Mouse (Mus musculus) erythroblast, embryonic 14.5 days (primary cell): Measurements from ENCODE around the gene Noxa1. TPM values are rescaled to one million over a fixed set of nuclear protein-coding genes. Genes with fewer than 3 reads are reported as not detected.

ENCODE experiments used
- H3K27me3 ChIP-seq: 2 replicates; pipeline ENCODE4 v1.6.1; 2012; ENCODE audit warnings: inconsistent platforms; ENCODE audit not compliant: control insufficient read depth
- H3K36me3 ChIP-seq: 2 replicates; pipeline ENCODE4 v1.6.1; 2012; ENCODE audit warnings: mild to moderate bottlenecking, inconsistent platforms; ENCODE audit not compliant: control insufficient read depth
- H3K4me1 ChIP-seq: 2 replicates; pipeline ENCODE4 v1.6.1; 2012; ENCODE audit warnings: inconsistent platforms; ENCODE audit not compliant: control insufficient read depth
- H3K4me3 ChIP-seq: replicated peaks from 2 replicates; pipeline ENCODE3; 2012; ENCODE audit warnings: moderate library complexity, mild to moderate bottlenecking, inconsistent platforms
- H3K9me3 ChIP-seq: 2 replicates; pipeline ENCODE4 v1.6.1; 2012; ENCODE audit warnings: low read length, inconsistent platforms, mixed read lengths; ENCODE audit not compliant: control insufficient read depth
- GATA1 ChIP-seq: IDR thresholded peaks from 2 replicates; pipeline ENCODE4 v1.6.1; 2012; ENCODE audit warnings: low read length, inconsistent platforms, mixed read lengths
- TAL1 ChIP-seq: IDR thresholded peaks from 3 replicates; pipeline ENCODE4 v1.6.1; 2012; ENCODE audit warnings: low read length, inconsistent platforms, mixed read lengths
- polyA plus RNA-seq: library from polyadenylated mRNA; stranded (reverse); fragments of >175 nt; gene quantifications from 2 replicates; pipeline ENCODE4 v1.2.3, GENCODE M21; 2012

The Noxa1 gene
- polyA plus RNA-seq, 1 experiment = 0.04 TPM

DNA sequence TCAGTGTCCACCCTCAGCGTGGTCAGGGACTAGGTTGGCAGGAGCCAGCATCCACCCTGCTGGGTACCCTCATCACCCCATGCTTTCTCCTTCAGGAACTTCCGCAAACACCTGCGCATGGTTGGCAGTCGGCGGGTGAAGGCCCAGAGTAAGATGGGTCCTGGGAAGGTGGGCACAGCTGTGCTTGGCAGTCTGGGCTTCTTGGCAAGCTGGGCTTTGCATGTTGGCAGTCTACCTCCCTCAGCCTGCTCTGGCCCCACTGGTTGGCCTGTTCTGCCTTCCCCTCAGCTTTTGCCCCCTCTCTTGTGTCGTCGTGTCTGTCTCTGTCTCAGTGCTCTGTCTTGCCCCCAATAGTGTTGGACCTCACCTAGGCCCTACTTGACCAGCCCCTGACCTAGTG is 36.0 kb downstream of the Noxa1 start:
- H3K36me3 ChIP-seq = peaks cover 32% of the 10 kb centered on the region
- peaks cover 57% of the 10 kb centered on the region for H3K4me1 ChIP-seq
- H3K27me3 ChIP-seq = no peaks in the 10 kb centered on the region
- H3K9me3 ChIP-seq = no peaks in the 10 kb centered on the region
- TF ChIP-seq TAL1 (no peak), GATA1 (no peak)
- H3K4me3 ChIP-seq = no peak overlapping the region

DNA sequence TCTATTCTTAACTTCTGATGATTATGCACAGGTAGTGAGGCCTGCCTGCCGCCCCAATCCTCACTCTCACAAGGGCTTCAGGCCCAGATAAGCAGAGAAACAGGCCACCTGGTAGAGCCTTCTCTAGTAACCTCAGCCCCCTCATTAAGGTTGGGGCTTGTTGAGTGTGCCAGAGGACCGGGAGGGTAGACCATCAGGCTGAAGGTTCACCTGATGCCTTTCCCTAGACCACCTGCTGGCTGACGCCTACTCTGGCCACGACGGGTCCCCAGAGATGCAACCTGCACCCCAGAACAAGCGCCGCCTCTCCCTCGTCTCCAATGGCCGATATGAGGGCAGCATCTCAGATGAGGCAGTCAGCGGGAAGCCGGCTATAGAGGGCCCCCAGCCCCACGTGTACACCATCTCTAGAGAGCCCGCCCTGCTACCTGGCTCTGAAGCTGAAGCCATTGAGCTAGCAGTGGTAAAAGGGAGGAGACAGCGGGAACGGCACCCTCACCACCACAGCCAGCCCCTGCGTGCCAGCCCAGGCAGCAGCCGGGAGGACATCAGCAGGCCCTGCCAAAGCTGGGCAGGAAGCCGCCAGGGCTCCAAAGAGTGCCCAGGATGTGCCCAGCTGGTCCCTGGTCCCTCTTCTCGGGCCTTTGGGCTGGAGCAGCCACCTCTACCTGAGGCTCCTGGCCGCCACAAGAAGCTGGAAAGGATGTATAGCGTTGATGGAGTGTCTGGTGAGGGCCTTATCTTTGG is 39.4 kb downstream of the Noxa1 start:
- Histone ChIP-seq H3K36me3 (peaks cover 54% of the 10 kb centered on the region), H3K4me1 (peaks cover 51% of the 10 kb centered on the region), H3K27me3 (no peaks in the 10 kb centered on the region), H3K9me3 (no peaks in the 10 kb centered on the region), H3K4me3 (no peak overlapping the region)
- TF ChIP-seq GATA1 = no peak
- no peak for TF ChIP-seq TAL1

DNA sequence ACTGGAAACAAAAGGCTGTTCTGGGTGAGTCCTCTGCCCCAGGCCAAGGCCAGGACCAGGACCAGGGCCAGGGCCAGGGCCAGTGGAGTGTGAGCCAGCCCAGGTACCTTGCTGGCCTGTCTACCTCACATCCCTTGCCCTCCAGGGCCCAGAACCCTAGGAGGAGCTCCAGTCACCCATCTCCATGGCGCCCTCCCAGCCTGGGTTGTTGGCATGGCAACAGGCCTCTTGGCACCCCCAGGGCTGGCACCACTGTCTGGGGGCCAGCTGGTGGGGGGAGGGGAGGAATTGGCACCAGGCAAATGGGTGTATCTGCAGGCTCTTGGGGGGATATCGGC is 39.9 kb downstream of the Noxa1 start:
- peak overlapping the region; percentile 74 for H3K4me3 ChIP-seq
- TF ChIP-seq TAL1 (no peak), GATA1 (no peak)
- H3K4me1 ChIP-seq = peaks cover 46% of the 10 kb centered on the region
- H3K27me3 ChIP-seq = no peaks in the 10 kb centered on the region
- peaks cover 54% of the 10 kb centered on the region for H3K36me3 ChIP-seq
- H3K9me3 ChIP-seq = no peaks in the 10 kb centered on the region

DNA sequence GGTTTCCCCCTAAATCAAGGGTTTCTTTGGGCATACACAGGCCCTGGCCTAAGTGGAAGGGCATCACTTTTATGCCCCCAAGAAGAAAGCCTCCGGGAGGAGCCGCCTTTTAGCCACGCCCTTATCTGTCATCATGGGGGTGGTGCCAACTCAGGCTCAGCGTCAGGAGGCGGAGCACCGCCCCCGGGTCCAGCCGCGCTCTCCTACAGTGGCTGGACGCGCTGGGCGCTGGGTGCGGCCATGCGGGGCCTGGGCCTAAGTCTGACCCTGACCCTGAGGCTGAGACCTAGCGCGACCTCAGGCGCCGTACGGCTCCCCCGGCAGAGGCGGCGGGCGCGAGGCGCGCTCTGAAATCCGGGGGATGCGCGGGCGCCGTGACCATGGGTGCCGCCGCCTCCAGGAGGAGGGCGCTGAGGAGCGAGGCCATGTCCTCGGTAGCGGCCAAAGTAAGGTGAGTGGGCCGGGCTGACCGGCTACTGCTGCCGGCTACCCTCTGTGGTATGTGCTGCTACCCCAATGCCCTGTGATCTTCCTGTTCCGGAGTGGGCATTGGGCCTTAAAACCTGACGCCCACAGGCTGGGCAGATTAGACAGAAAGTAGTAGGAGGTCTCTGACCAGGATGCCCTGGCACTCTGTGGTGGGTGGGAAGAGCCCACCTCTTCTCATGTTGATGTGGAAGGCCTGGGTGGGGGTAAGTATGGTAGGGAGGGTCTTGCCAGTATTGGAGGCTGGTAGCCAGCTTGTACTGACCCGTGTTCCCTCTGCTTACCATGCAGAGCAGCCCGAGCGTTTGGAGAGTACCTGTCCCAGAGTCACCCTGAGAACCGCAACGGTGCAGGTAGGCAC is 40.5 kb downstream of the Noxa1 start, which contains the start of gene Nsmf:
Gene Nsmf, plus strand, starts transcription at position 135 of the 847 bp plus-strand sequence.
- Histone ChIP-seq H3K4me3 (peak within 1 kb of the TSS; percentile 74), H3K36me3 (peaks cover 60% of the 10 kb centered on the region), H3K27me3 (no peaks in the 10 kb centered on the region), H3K9me3 (no peaks in the 10 kb centered on the region), H3K4me1 (peaks cover 45% of the 10 kb centered on the region)
- TF ChIP-seq GATA1 (no peak), TAL1 (no peak)

DNA sequence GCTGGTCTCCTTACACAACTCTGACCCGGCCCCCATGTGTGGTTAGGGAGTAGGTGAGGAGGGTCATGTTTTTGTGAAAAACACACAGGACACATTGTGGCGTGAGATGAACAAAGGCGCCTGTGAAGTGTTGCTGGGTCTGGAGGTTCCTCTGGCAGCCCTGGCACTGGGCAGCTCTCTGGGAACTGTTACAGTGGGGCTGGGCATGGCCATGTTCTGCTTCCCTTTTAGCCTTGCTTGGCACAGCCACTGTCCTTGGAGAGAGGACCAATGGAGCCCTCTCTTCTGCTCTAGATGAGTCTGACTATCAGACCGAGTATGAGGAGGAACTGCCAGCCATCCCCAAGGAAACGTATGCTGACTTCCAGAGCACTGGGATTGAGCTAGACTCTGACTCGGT is 41.8 kb downstream of the Noxa1 start:
- no peak for TF ChIP-seq GATA1
- TF ChIP-seq TAL1 = no peak
- Histone ChIP-seq H3K36me3 (peaks cover 69% of the 10 kb centered on the region), H3K27me3 (no peaks in the 10 kb centered on the region)

DNA sequence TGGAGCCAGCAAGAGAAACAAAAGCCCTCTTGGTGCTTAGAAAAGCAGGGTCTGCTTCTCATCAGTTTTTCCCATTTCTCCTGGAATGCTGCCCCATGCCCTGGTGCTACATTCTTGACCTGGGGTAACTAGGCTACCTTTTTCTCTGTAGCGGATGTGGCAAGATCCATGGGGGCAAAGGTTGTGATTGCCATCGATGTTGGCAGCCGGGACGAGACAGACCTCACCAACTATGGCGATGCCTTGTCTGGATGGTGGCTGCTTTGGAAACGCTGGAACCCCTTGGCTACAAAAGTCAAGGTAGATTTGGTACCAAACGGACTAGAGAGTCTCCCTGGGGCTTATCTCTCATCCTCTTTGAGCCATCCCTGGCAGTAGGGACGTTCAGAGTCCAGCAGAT is 43.5 kb downstream of the Noxa1 start:
- Histone ChIP-seq H3K9me3 (no peaks in the 10 kb centered on the region), H3K27me3 (no peaks in the 10 kb centered on the region), H3K4me3 (no peak overlapping the region), H3K4me1 (peaks cover 30% of the 10 kb centered on the region), H3K36me3 (peaks cover 74% of the 10 kb centered on the region)
- no peak for TF ChIP-seq TAL1
- no peak for TF ChIP-seq GATA1

More for the DNA sequence above, 41.8 kb downstream of the Noxa1 start:
- peaks cover 39% of the 10 kb centered on the region for H3K4me1 ChIP-seq
- H3K9me3 ChIP-seq = no peaks in the 10 kb centered on the region
- H3K4me3 ChIP-seq = no peak overlapping the region

DNA sequence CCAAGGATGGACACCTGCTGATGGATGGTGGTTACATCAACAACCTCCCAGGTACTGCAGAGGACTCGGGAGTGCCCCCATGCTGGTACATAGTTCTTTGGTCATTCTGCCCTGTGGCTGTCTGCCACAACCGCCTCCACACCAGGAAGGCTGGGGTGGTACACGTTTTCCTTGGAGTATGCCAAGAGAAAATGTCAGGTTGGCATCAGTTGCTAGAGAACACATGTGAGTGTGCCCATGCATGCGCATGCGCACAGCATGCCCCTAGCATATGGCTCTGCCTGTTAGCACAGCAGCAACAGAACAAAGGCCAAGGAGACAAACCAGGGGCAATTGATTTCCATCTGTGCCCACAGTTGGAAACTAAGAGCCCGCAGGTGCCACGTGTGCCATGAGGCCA is 44.0 kb downstream of the Noxa1 start:
- H3K4me1 ChIP-seq = peaks cover 26% of the 10 kb centered on the region
- H3K4me3 ChIP-seq = no peak overlapping the region
- H3K36me3 ChIP-seq = peaks cover 74% of the 10 kb centered on the region
- no peaks in the 10 kb centered on the region for H3K9me3 ChIP-seq
- TF ChIP-seq TAL1 (no peak), GATA1 (no peak)
- H3K27me3 ChIP-seq = no peaks in the 10 kb centered on the region

DNA sequence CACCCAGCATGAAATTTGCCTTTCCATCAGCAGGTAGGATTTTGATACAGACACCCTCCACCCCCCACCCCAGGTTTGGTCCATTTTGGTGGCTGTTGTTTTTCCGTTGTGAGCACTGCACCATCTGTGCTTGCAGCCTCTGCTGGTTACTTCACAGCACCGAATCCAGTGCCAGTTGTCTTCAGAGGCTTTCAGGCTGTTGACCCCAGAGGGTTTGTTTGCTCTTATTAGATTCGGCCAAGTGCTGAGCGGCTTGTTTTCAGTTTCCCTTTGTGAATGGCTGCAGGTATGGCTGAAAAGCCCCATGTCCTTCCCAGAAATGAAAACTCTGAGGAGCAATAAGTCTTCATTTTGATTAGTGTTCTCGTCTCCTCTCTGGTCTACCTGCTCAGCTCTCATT is 54.9 kb downstream of the Noxa1 start:
- peaks cover 83% of the 10 kb centered on the region for H3K36me3 ChIP-seq
- TF ChIP-seq TAL1 (no peak), GATA1 (no peak)
- H3K27me3 ChIP-seq = no peaks in the 10 kb centered on the region
- H3K4me3 ChIP-seq = no peak overlapping the region
- H3K4me1 ChIP-seq = no peaks in the 10 kb centered on the region
- no peaks in the 10 kb centered on the region for H3K9me3 ChIP-seq

Other genes with a start within 250 kb of the Noxa1 start
- 0.72 and 0.74 TPM in 2 replicates for gene Ehmt1, start 175.5 kb downstream of the Noxa1 start, polyA plus RNA-seq
- 1.7 and 2.5 TPM in 2 replicates for gene Arrdc1, start 159.9 kb downstream of the Noxa1 start, polyA plus RNA-seq
- gene Zmynd19, start 145.4 kb downstream of the Noxa1 start, polyA plus RNA-seq = 0.67 and 1.1 TPM in 2 replicates
- 0.78 and 0.86 TPM in 2 replicates for gene Dph7, start 132.7 kb downstream of the Noxa1 start, polyA plus RNA-seq
- gene Mrpl41, start 120.1 kb downstream of the Noxa1 start, polyA plus RNA-seq = 5.1 and 5.8 TPM in 2 replicates
- gene Pnpla7, start 119.1 kb downstream of the Noxa1 start, polyA plus RNA-seq = 0.52 and 0.80 TPM in 2 replicates
- gene Nsmf, start 40.8 kb downstream of the Noxa1 start, polyA plus RNA-seq = 0.51 and 0.67 TPM in 2 replicates
- 0.04 TPM in 1 of 2 replicates, not detected in the other for gene Entpd8, start 14.8 kb downstream of the Noxa1 start, polyA plus RNA-seq
- gene Nrarp, start 85.6 kb upstream of the Noxa1 start, polyA plus RNA-seq = 0.38 and 0.49 TPM in 2 replicates
- 0.02 and 0.03 TPM in 2 replicates for gene Tor4a, start 101.7 kb upstream of the Noxa1 start, polyA plus RNA-seq
- 1.8 TPM in 2 replicates for gene Nelfb, start 116.3 kb upstream of the Noxa1 start, polyA plus RNA-seq
- 0.03 TPM in 1 of 2 replicates, not detected in the other for gene Stpg3, start 119.5 kb upstream of the Noxa1 start, polyA plus RNA-seq
- not detected in 2 replicates for gene Fam166a, start 123.6 kb upstream of the Noxa1 start, polyA plus RNA-seq
- gene Tubb4b, start 129.6 kb upstream of the Noxa1 start, polyA plus RNA-seq = 134 and 136 TPM in 2 replicates
- gene Slc34a3, start 139.2 kb upstream of the Noxa1 start, polyA plus RNA-seq = not detected in 2 replicates
- gene Rnf224, start 141.6 kb upstream of the Noxa1 start, polyA plus RNA-seq = not detected in 2 replicates
- gene Rnf208, start 147.1 kb upstream of the Noxa1 start, polyA plus RNA-seq = 0.07 and 0.18 TPM in 2 replicates
- gene Cysrt1, start 147.3 kb upstream of the Noxa1 start, polyA plus RNA-seq = not detected in 2 replicates
- 0.06 and 0.18 TPM in 2 replicates for gene AL732309.1, start 151.7 kb upstream of the Noxa1 start, polyA plus RNA-seq
- 0.99 and 1.6 TPM in 2 replicates for gene Tmem203, start 160.3 kb upstream of the Noxa1 start, polyA plus RNA-seq
- gene Tprn, start 167.5 kb upstream of the Noxa1 start, polyA plus RNA-seq = 0.82 and 1.3 TPM in 2 replicates
- 22.8 and 24.1 TPM in 2 replicates for gene Ssna1, start 177.3 kb upstream of the Noxa1 start, polyA plus RNA-seq
- 2.1 and 2.2 TPM in 2 replicates for gene Anapc2, start 177.3 kb upstream of the Noxa1 start, polyA plus RNA-seq
- not detected in 2 replicates for gene Tmem210, start 193.0 kb upstream of the Noxa1 start, polyA plus RNA-seq
- not detected in 2 replicates for gene Lrrc26, start 194.8 kb upstream of the Noxa1 start, polyA plus RNA-seq
- gene Grin1, start 224.0 kb upstream of the Noxa1 start, polyA plus RNA-seq = not detected in 2 replicates
- gene Man1b1, start 237.2 kb upstream of the Noxa1 start, polyA plus RNA-seq = 0.86 and 1.3 TPM in 2 replicates